Mouse (Mus musculus) MEL (cell line): Measurements from ENCODE around the gene Arhgdia. TPM values are rescaled to one million over a fixed set of nuclear protein-coding genes. Genes with fewer than 3 reads are reported as not detected.
A peak's percentile ranks its signal among the peaks of the same experiment; 100 is the strongest.

Experiments used
- DNase-seq: peaks from one replicate; pipeline ENCODE4 v3.0.0; 2011; ENCODE audit warnings: low read depth, low spot score
- H3K27ac ChIP-seq: 2 replicates; pipeline ENCODE4 v1.5.1; 2012; ENCODE audit warnings: low read depth, mild to moderate bottlenecking, control low read depth, low read length, moderate library complexity; ENCODE audit not compliant: control insufficient read depth
- H3K27me3 ChIP-seq, 2 experiments: fragments of 150-350 bp in 1 of 2; sonication (generic) in 1 of 2; 2 replicates each; pipeline ENCODE4 v1.6.1; 2012; ENCODE audit warnings: low read length in 2 of 2, mild to moderate bottlenecking in 2 of 2, improper control_type of control experiment in 1 of 2, moderate library complexity in 1 of 2; ENCODE audit not compliant: insufficient read depth in 2 of 2, control insufficient read depth in 1 of 2
- H3K36me3 ChIP-seq, 2 experiments: 2 replicates each; pipeline ENCODE4 v1.6.1; 2012 to 2014; ENCODE audit warnings: low read length in 2 of 2, improper control_type of control experiment in 1 of 2, inconsistent platforms in 1 of 2, mild to moderate bottlenecking in 1 of 2; ENCODE audit not compliant: insufficient read depth in 2 of 2, control insufficient read depth in 1 of 2
- H3K4me1 ChIP-seq, 2 experiments: fragments of 150-350 bp in 1 of 2; sonication (generic) in 1 of 2; 2 replicates each; pipeline ENCODE4 v1.6.1; 2012; ENCODE audit warnings: low read length in 2 of 2, improper control_type of control experiment in 1 of 2, mild to moderate bottlenecking in 1 of 2; ENCODE audit not compliant: insufficient read depth in 2 of 2, control insufficient read depth in 1 of 2
- H3K4me3 ChIP-seq, 2 experiments: fragments of 150-350 bp in 1 of 2; sonication (generic) in 1 of 2; 2 replicates each; pipeline ENCODE4 v1.5.1; 2012; ENCODE audit warnings: low read depth in 2 of 2, low read length in 2 of 2, mild to moderate bottlenecking in 2 of 2, moderate library complexity in 2 of 2, control low read depth in 1 of 2, improper control_type of control experiment in 1 of 2; ENCODE audit not compliant: control insufficient read depth in 1 of 2, insufficient read depth in 1 of 2
- H3K79me2 ChIP-seq: 2 replicates; pipeline ENCODE4 v1.6.1; 2012; ENCODE audit warnings: mild to moderate bottlenecking, low read length, moderate library complexity; ENCODE audit not compliant: control insufficient read depth, poor library complexity, insufficient read depth
- H3K9ac ChIP-seq: 2 replicates; pipeline ENCODE4 v1.6.1; 2012; ENCODE audit warnings: low read depth, mild to moderate bottlenecking, control low read depth, low read length, moderate library complexity; ENCODE audit not compliant: control insufficient read depth, poor library complexity, severe bottlenecking
- H3K9me3 ChIP-seq: fragments of 150-350 bp; sonication (generic); replicated peaks from 2 replicates; pipeline ENCODE4 v1.6.1; 2012; ENCODE audit warnings: mild to moderate bottlenecking, low read length, improper control_type of control experiment, moderate library complexity; ENCODE audit not compliant: insufficient read depth
- CHD1 ChIP-seq: IDR thresholded peaks from 2 replicates; pipeline ENCODE4 v1.6.1; 2012; ENCODE audit warnings: low read depth, mild to moderate bottlenecking, inconsistent platforms, low read length, improper control_type of control experiment
- CTCF ChIP-seq, 3 experiments: IDR thresholded peaks in 2 of 3; conservative IDR thresholded peaks in 1 of 3; 2 replicates each; pipeline ENCODE4 v1.5.1; 2011 to 2012; ENCODE audit warnings: low read length in 3 of 3, low read depth in 2 of 3, mild to moderate bottlenecking in 2 of 3, improper control_type of control experiment in 1 of 3, inconsistent platforms in 1 of 3, mixed read lengths in 1 of 3, moderate library complexity in 1 of 3; ENCODE audit not compliant: control insufficient read depth in 1 of 3, insufficient read depth in 1 of 3, poor library complexity in 1 of 3, severe bottlenecking in 1 of 3
- E2F4 ChIP-seq: IDR thresholded peaks from 2 replicates; pipeline ENCODE4 v1.6.1; 2011; ENCODE audit warnings: low read depth, low read length, improper control_type of control experiment, borderline replicate concordance
- EP300 ChIP-seq, 2 experiments: IDR thresholded peaks; 2 replicates each; pipeline ENCODE4 v1.6.1; 2011; ENCODE audit warnings: improper control_type of control experiment in 2 of 2, low read length in 2 of 2, low read depth in 1 of 2, mild to moderate bottlenecking in 1 of 2
- HCFC1 ChIP-seq: IDR thresholded peaks from 2 replicates; pipeline ENCODE4 v1.6.1; 2012; ENCODE audit warnings: low read depth, mild to moderate bottlenecking, inconsistent platforms, low read length, improper control_type of control experiment, moderate library complexity
- JUND ChIP-seq: IDR thresholded peaks from 2 replicates; pipeline ENCODE4 v1.6.1; 2011; ENCODE audit warnings: low read depth, mild to moderate bottlenecking, improper control_type of control experiment, low read length
- MAFK ChIP-seq: IDR thresholded peaks from 2 replicates; pipeline ENCODE4 v1.6.1; 2011; ENCODE audit warnings: low read depth, mild to moderate bottlenecking, low read length, improper control_type of control experiment, borderline replicate concordance
- MEF2A ChIP-seq: IDR thresholded peaks from 2 replicates; pipeline ENCODE4 v1.6.1; 2014; ENCODE audit warnings: low read depth, mild to moderate bottlenecking, inconsistent platforms, low read length, improper control_type of control experiment; ENCODE audit not compliant: poor library complexity, insufficient replicate concordance, severe bottlenecking; ENCODE audit errors: extremely low read depth
- MXI1 ChIP-seq: IDR thresholded peaks from 2 replicates; pipeline ENCODE4 v1.6.1; 2011; ENCODE audit warnings: mild to moderate bottlenecking, low read depth, low read length, improper control_type of control experiment
- MYC ChIP-seq: IDR thresholded peaks from 2 replicates; pipeline ENCODE4 v1.6.1; 2011; ENCODE audit warnings: low read depth, mild to moderate bottlenecking, low read length, improper control_type of control experiment, moderate library complexity
- NELFE ChIP-seq: IDR thresholded peaks from 2 replicates; pipeline ENCODE4 v1.6.1; 2011; ENCODE audit warnings: low read depth, low read length, improper control_type of control experiment
- NRF1 ChIP-seq: IDR thresholded peaks from 2 replicates; pipeline ENCODE4 v1.6.1; 2014; ENCODE audit warnings: low read depth, mild to moderate bottlenecking, inconsistent platforms, low read length, improper control_type of control experiment, moderate library complexity; ENCODE audit not compliant: poor library complexity, insufficient read depth, severe bottlenecking
- POLR2A ChIP-seq, 2 experiments: IDR thresholded peaks; 2 replicates each; pipeline ENCODE4 v1.6.1; 2011 to 2012; ENCODE audit warnings: low read length in 2 of 2, mild to moderate bottlenecking in 2 of 2, control low read depth in 1 of 2, improper control_type of control experiment in 1 of 2, low read depth in 1 of 2, moderate library complexity in 1 of 2; ENCODE audit not compliant: control insufficient read depth in 1 of 2, insufficient read depth in 1 of 2, poor library complexity in 1 of 2
- POLR2AphosphoS5 ChIP-seq: IDR thresholded peaks from 2 replicates; pipeline ENCODE4 v1.6.1; 2012; ENCODE audit warnings: low read depth, borderline replicate concordance, mild to moderate bottlenecking, inconsistent platforms, low read length, moderate library complexity, mixed read lengths
- RAD21 ChIP-seq: IDR thresholded peaks from 2 replicates; pipeline ENCODE4 v1.6.1; 2011; ENCODE audit warnings: mild to moderate bottlenecking, low read depth, low read length, improper control_type of control experiment
- RCOR1 ChIP-seq: IDR thresholded peaks from 2 replicates; pipeline ENCODE4 v1.6.1; 2012; ENCODE audit warnings: low read depth, mild to moderate bottlenecking, inconsistent platforms, low read length, improper control_type of control experiment
- SIN3A ChIP-seq: IDR thresholded peaks from 2 replicates; pipeline ENCODE4 v1.6.1; 2012; ENCODE audit warnings: low read length, improper control_type of control experiment, inconsistent platforms
- SMC3 ChIP-seq: IDR thresholded peaks from 2 replicates; pipeline ENCODE4 v1.6.1; 2011; ENCODE audit warnings: low read depth, low read length, improper control_type of control experiment
- TAL1 ChIP-seq: IDR thresholded peaks from 2 replicates; pipeline ENCODE4 v1.6.1; 2012; ENCODE audit warnings: mild to moderate bottlenecking, inconsistent platforms, low read length, moderate library complexity, mixed read lengths
- TBP ChIP-seq: IDR thresholded peaks from 2 replicates; pipeline ENCODE4 v1.8.0; 2011; ENCODE audit warnings: low read depth, low read length, improper control_type of control experiment
- TCF12 ChIP-seq: IDR thresholded peaks from 2 replicates; pipeline ENCODE4 v1.6.1; 2014; ENCODE audit warnings: low read depth, mild to moderate bottlenecking, inconsistent platforms, low read length, improper control_type of control experiment, moderate library complexity
- UBTF ChIP-seq: IDR thresholded peaks from 2 replicates; pipeline ENCODE4 v1.6.1; 2012; ENCODE audit warnings: low read depth, mild to moderate bottlenecking, inconsistent platforms, low read length, improper control_type of control experiment, moderate library complexity, borderline replicate concordance; ENCODE audit not compliant: insufficient read depth
- USF1 ChIP-seq: IDR thresholded peaks from 2 replicates; pipeline ENCODE4 v1.6.1; 2014; ENCODE audit warnings: low read depth, mild to moderate bottlenecking, inconsistent platforms, low read length, improper control_type of control experiment, moderate library complexity
- USF2 ChIP-seq, 2 experiments: IDR thresholded peaks; 2 replicates each; pipeline ENCODE4 v1.6.1; 2011 to 2012; ENCODE audit warnings: improper control_type of control experiment in 2 of 2, low read length in 2 of 2, borderline replicate concordance in 1 of 2, inconsistent platforms in 1 of 2, low read depth in 1 of 2, mild to moderate bottlenecking in 1 of 2; ENCODE audit not compliant: insufficient read depth in 1 of 2
- ZKSCAN1 ChIP-seq: IDR thresholded peaks from 2 replicates; pipeline ENCODE4 v1.6.1; 2012; ENCODE audit warnings: low read depth, mild to moderate bottlenecking, inconsistent platforms, low read length, improper control_type of control experiment, moderate library complexity
- ZNF384 ChIP-seq: IDR thresholded peaks from 2 replicates; pipeline ENCODE4 v1.6.1; 2012; ENCODE audit warnings: low read depth, mild to moderate bottlenecking, inconsistent platforms, low read length, improper control_type of control experiment
- polyA plus RNA-seq, 2 experiments: library from polyadenylated mRNA; stranded (reverse) in 1 of 2; unstranded in 1 of 2; fragments of >175 nt in 1 of 2; fragments of >200 nt in 1 of 2; gene quantifications; 2 replicates each; pipeline versions ENCODE4 v1.2.1 to v1.2.4; 2012; ENCODE audit warnings: low replicate concordance in 2 of 2, low read depth in 1 of 2; ENCODE audit not compliant: insufficient read length in 2 of 2, insufficient read depth in 1 of 2, missing spikeins in 1 of 2
- total RNA-seq: library from RNA; depleted of rRNA; stranded (reverse); fragments of 300-350 nt; gene quantifications from 2 replicates; pipeline ENCODE4 v1.2.3, GENCODE M21; 2012

Gene Arhgdia
- total and polyA plus RNA-seq, 3 experiments: 364 to 821 (median 601) TPM

GRCm38 (mm10) chr11:120578024-120578693, 3.3 kb downstream of the Arhgdia start:
- H3K79me2 ChIP-seq: peaks cover 48% of the 10 kb centered on the region
- no peak overlapping the region for H3K27ac ChIP-seq
- no peak for DNase-seq
- peaks cover 4 to 22% of the 10 kb centered on the region in 2 experiments; a peak in 3 of 4 replicates for H3K36me3 ChIP-seq
- TF ChIP-seq CTCF (IDR thresholded peaks at IDR 0.05 in 2 of 3, conservative IDR thresholded peaks at IDR 0.05 in 1 of 3; ENCODE audit: control insufficient read depth in 1 of 3, insufficient read depth in 1 of 3, low read depth in 2 of 3, low read length in 3 of 3, poor library complexity in 1 of 3, severe bottlenecking in 1 of 3) (no peak), POLR2A (IDR thresholded peaks at IDR 0.05; ENCODE audit: control insufficient read depth in 1 of 2, insufficient read depth in 1 of 2, low read depth in 1 of 2, low read length in 2 of 2, poor library complexity in 1 of 2) (peak in 1 of 2 experiments; percentile 4; a peak in 1 of 4 replicates)
- no peak overlapping the region for H3K9ac ChIP-seq
- peaks cover 10 to 20% of the 10 kb centered on the region in 2 experiments for H3K4me1 ChIP-seq
- H3K27me3 ChIP-seq: no peaks in the 10 kb centered on the region
- no peaks in the 10 kb centered on the region for H3K9me3 ChIP-seq
- H3K4me3 ChIP-seq: no peak overlapping the region

GRCm38 (mm10) chr11:120577211-120578023, 4.0 kb downstream of the Arhgdia start:
- Histone ChIP-seq H3K79me2 (peaks cover 50% of the 10 kb centered on the region), H3K4me1 (peaks cover 8 to 18% of the 10 kb centered on the region in 2 experiments), H3K36me3 (peaks cover 4 to 22% of the 10 kb centered on the region in 2 experiments; a peak in 3 of 4 replicates), H3K9ac (no peak overlapping the region), H3K9me3 (no peaks in the 10 kb centered on the region), H3K27me3 (no peaks in the 10 kb centered on the region), H3K27ac (no peak overlapping the region), H3K4me3 (no peak overlapping the region)
- DNase-seq: peak; percentile 80
- TF ChIP-seq NRF1 (no peak), CHD1 (no peak), NELFE (0 out of 2 replicates have a peak, but pooled peaks have one; percentile 37), MYC (0 out of 2 replicates have a peak, but pooled peaks have one; percentile 54), JUND (no peak), EP300 (IDR thresholded peaks at IDR 0.05; ENCODE audit: low read depth in 1 of 2, low read length in 2 of 2) (no peak), TAL1 (no peak), SIN3A (peak; percentile 70; the same call in 1 of the 2 replicates), RAD21 (peak; percentile 38), E2F4 (peak; percentile 53; the same call in 1 of the 2 replicates), SMC3 (peak; percentile 74), HCFC1 (0 out of 2 replicates have a peak, but pooled peaks have one; percentile 26), MEF2A (no peak), RCOR1 (no peak), UBTF (no peak), POLR2AphosphoS5 (no peak), MXI1 (0 out of 2 replicates have a peak, but pooled peaks have one; percentile 49), USF1 (0 out of 2 replicates have a peak, but pooled peaks have one; percentile 10), USF2 (IDR thresholded peaks at IDR 0.05; ENCODE audit: borderline replicate concordance in 1 of 2, insufficient read depth in 1 of 2, low read depth in 1 of 2, low read length in 2 of 2) (no peak), ZNF384 (no peak), ZKSCAN1 (no peak), MAFK (0 out of 2 replicates have a peak, but pooled peaks have one; percentile 43), TBP (no peak), TCF12 (no peak), CTCF (IDR thresholded peaks at IDR 0.05 in 2 of 3, conservative IDR thresholded peaks at IDR 0.05 in 1 of 3; ENCODE audit: control insufficient read depth in 1 of 3, insufficient read depth in 1 of 3, low read depth in 2 of 3, low read length in 3 of 3, poor library complexity in 1 of 3, severe bottlenecking in 1 of 3) (peak; percentile 28 to 70 (median 51); a peak in 5 of 6 replicates)
